Mouse (Mus musculus) stomach, embryonic 14.5 days (tissue): ENCODE measurements around the gene Fahd1. TPM values are rescaled to one million over a fixed set of nuclear protein-coding genes. Genes with fewer than 3 reads are reported as not detected.

Source experiments
- ATAC-seq: fragments of 200-750 bp; cut with Nextera tagmentation; 2 replicates; pipeline ENCODE4 v1.8.0; 2017; ENCODE audit warnings: low read depth, moderate TSS enrichment; ENCODE audit not compliant: insufficient number of reproducible peaks, insufficient read depth, low FRiP score
- H3K27ac ChIP-seq: fragments of 300-500 bp; sonication (generic); 2 replicates; pipeline ENCODE4 v1.5.1; 2014; ENCODE audit warnings: mild to moderate bottlenecking, low read length, moderate library complexity, mixed read lengths
- H3K27me3 ChIP-seq: fragments of 300-500 bp; sonication (generic); 2 replicates; pipeline ENCODE4 v1.6.1; 2014; ENCODE audit warnings: low read length, control low read depth, mixed read lengths; ENCODE audit not compliant: control insufficient read depth, insufficient read depth
- H3K36me3 ChIP-seq: fragments of 300-500 bp; sonication (generic); 2 replicates; pipeline ENCODE4 v1.6.1; 2014; ENCODE audit warnings: mild to moderate bottlenecking, control low read depth, low read length, moderate library complexity, mixed read lengths; ENCODE audit not compliant: control insufficient read depth, insufficient read depth
- H3K4me1 ChIP-seq: fragments of 300-500 bp; sonication (generic); 2 replicates; pipeline ENCODE4 v1.6.1; 2014; ENCODE audit warnings: low read length, control low read depth, mixed read lengths; ENCODE audit not compliant: control insufficient read depth, insufficient read depth
- H3K4me2 ChIP-seq: fragments of 300-500 bp; sonication (generic); replicated peaks from 2 replicates; pipeline ENCODE4 v1.6.1; 2014; ENCODE audit warnings: low read depth, low read length, control low read depth
- H3K4me3 ChIP-seq: fragments of 300-500 bp; sonication (generic); 2 replicates; pipeline ENCODE4 v1.5.1; 2014; ENCODE audit warnings: low read depth, low read length, control low read depth
- H3K9ac ChIP-seq: fragments of 300-500 bp; sonication (generic); replicated peaks from 2 replicates; pipeline ENCODE4 v1.6.1; 2014; ENCODE audit warnings: low read depth, mild to moderate bottlenecking, control low read depth, low read length, moderate library complexity, mixed read lengths
- H3K9me3 ChIP-seq: fragments of 300-500 bp; sonication (generic); 2 replicates; pipeline ENCODE4 v1.6.1; 2016; ENCODE audit warnings: low read depth, low read length, control low read depth; ENCODE audit not compliant: control insufficient read depth
- WGBS: fragments of 180-500 bp; shearing (Covaris S2); extraction: QIAGEN DNeasy Blood & Tissue Kit; methylation state at CpG from one replicate; pipeline ENCODE4 v1.1.7; 2014; 5-methylcytosine and 5-hydroxymethylcytosine counted together
- polyA plus RNA-seq: library from polyadenylated mRNA; unstranded; fragments of >200 nt; fragmentation: Nextera tagmentation; extraction: Ambion mirVana; gene quantifications from 2 replicates; pipeline ENCODE4 v1.2.1, GENCODE M21; 2014

Fahd1 gene
- polyA plus RNA-seq, 1 experiment from 2014 or later: 21.6 TPM

GRCm38 (mm10) chr17:24819469-24819868 is 30.7 kb downstream of the Fahd1 start:
- 47% methylated on average over 2 of the region's 2 CpGs for WGBS
- H3K36me3 ChIP-seq: no peaks in the 10 kb centered on the region
- no peak overlapping the region for H3K4me3 ChIP-seq
- no peak overlapping the region for H3K27ac ChIP-seq
- ATAC-seq: no peak
- no peaks in the 10 kb centered on the region for H3K27me3 ChIP-seq
- no peak overlapping the region for H3K4me2 ChIP-seq
- no peaks in the 10 kb centered on the region for H3K4me1 ChIP-seq
- H3K9me3 ChIP-seq: no peaks in the 10 kb centered on the region
- no peak overlapping the region for H3K9ac ChIP-seq

GRCm38 (mm10) chr17:24818172-24818571 is 32.0 kb downstream of the Fahd1 start:
- ATAC-seq: no peak
- Histone ChIP-seq H3K36me3 (no peaks in the 10 kb centered on the region), H3K27me3 (no peaks in the 10 kb centered on the region), H3K4me2 (no peak overlapping the region), H3K4me1 (no peaks in the 10 kb centered on the region), H3K4me3 (no peak overlapping the region), H3K27ac (no peak overlapping the region), H3K9ac (no peak overlapping the region), H3K9me3 (no peaks in the 10 kb centered on the region)
- 47% methylated on average over 6 of the region's 6 CpGs for WGBS

- H3K27ac ChIP-seq: no peak overlapping the region
- no peak for ATAC-seq
- no peaks in the 10 kb centered on the region for H3K9me3 ChIP-seq
- H3K4me3 ChIP-seq: no peak overlapping the region
- no peak overlapping the region for H3K9ac ChIP-seq
- H3K4me2 ChIP-seq: no peak overlapping the region
- no peaks in the 10 kb centered on the region for H3K36me3 ChIP-seq
- H3K4me1 ChIP-seq: no peaks in the 10 kb centered on the region
- H3K27me3 ChIP-seq: no peaks in the 10 kb centered on the region
- 38% methylated on average over 1 of the region's 1 CpGs for WGBS
Measured at GRCm38 (mm10) chr17:24817503-24817902, 32.7 kb downstream of the Fahd1 start.

GRCm38 (mm10) chr17:24815256-24815655 is 34.9 kb downstream of the Fahd1 start:
- Histone ChIP-seq H3K4me3 (no peak overlapping the region), H3K4me1 (no peaks in the 10 kb centered on the region), H3K9ac (no peak overlapping the region), H3K27ac (no peak overlapping the region), H3K9me3 (no peaks in the 10 kb centered on the region), H3K27me3 (no peaks in the 10 kb centered on the region), H3K4me2 (no peak overlapping the region), H3K36me3 (no peaks in the 10 kb centered on the region)
- ATAC-seq: no peak
- WGBS: 80% methylated on average over 5 of the region's 5 CpGs

GRCm38 (mm10) chr17:24812215-24812614 is 37.9 kb downstream of the Fahd1 start:
- Histone ChIP-seq H3K27me3 (no peaks in the 10 kb centered on the region), H3K27ac (no peak overlapping the region), H3K9me3 (no peaks in the 10 kb centered on the region), H3K4me3 (no peak overlapping the region), H3K4me1 (no peaks in the 10 kb centered on the region), H3K4me2 (no peak overlapping the region), H3K9ac (no peak overlapping the region), H3K36me3 (no peaks in the 10 kb centered on the region)
- WGBS: 26% methylated on average over 2 of the region's 2 CpGs
- no peak for ATAC-seq

GRCm38 (mm10) chr17:24811211-24811610 is 39.0 kb downstream of the Fahd1 start:
- no peaks in the 10 kb centered on the region for H3K4me1 ChIP-seq
- ATAC-seq: no peak

GRCm38 (mm10) chr17:24803952-24804951 is 45.9 kb downstream of the Fahd1 start, which contains the start of gene Meiob:
Meiob (plus strand) TSS chr17:24804289.
- H3K9ac ChIP-seq: peak within 1 kb of the TSS; percentile 33
- no peaks in the 10 kb centered on the region for H3K36me3 ChIP-seq
- H3K4me2 ChIP-seq: peak within 1 kb of the TSS; percentile 78
- under 1% methylated on average over 70 of the region's 71 CpGs for WGBS
- H3K27ac ChIP-seq: no peak within 1 kb of the TSS
- ATAC-seq: peak; percentile 89
- peak within 1 kb of the TSS; percentile 64 for H3K4me3 ChIP-seq
- H3K4me1 ChIP-seq: no peaks in the 10 kb centered on the region
- peaks cover 5% of the 10 kb centered on the region; the same call in 1 of the 2 replicates for H3K27me3 ChIP-seq
- no peaks in the 10 kb centered on the region for H3K9me3 ChIP-seq

More at GRCm38 (mm10) chr17:24811211-24811610, 39.0 kb downstream of the Fahd1 start:
- no peak overlapping the region for H3K9ac ChIP-seq
- H3K4me2 ChIP-seq: no peak overlapping the region
- no peaks in the 10 kb centered on the region for H3K9me3 ChIP-seq
- H3K4me3 ChIP-seq: no peak overlapping the region
- no peak overlapping the region for H3K27ac ChIP-seq
- H3K27me3 ChIP-seq: no peaks in the 10 kb centered on the region
- WGBS: 76% methylated on average over 3 of the region's 3 CpGs
- H3K36me3 ChIP-seq: no peaks in the 10 kb centered on the region

- Histone ChIP-seq H3K36me3 (no peaks in the 10 kb centered on the region), H3K9ac (no peak overlapping the region), H3K27ac (no peak overlapping the region), H3K4me3 (no peak overlapping the region), H3K4me2 (no peak overlapping the region), H3K4me1 (no peaks in the 10 kb centered on the region), H3K27me3 (peaks cover 5% of the 10 kb centered on the region; the same call in 1 of the 2 replicates), H3K9me3 (no peaks in the 10 kb centered on the region)
- ATAC-seq: no peak
- WGBS: 52% methylated on average over 3 of the region's 3 CpGs
Measured at GRCm38 (mm10) chr17:24800524-24800923, 49.6 kb downstream of the Fahd1 start.
